Mouse (Mus musculus): Measurements from ENCODE around the gene Lamp1.
"Not testable (repeated sequence)": the region's sequence is repeated elsewhere in the genome, so short reads cannot be mapped to it uniquely, and the experiment has no call there.

The Lamp1 gene

DNA sequence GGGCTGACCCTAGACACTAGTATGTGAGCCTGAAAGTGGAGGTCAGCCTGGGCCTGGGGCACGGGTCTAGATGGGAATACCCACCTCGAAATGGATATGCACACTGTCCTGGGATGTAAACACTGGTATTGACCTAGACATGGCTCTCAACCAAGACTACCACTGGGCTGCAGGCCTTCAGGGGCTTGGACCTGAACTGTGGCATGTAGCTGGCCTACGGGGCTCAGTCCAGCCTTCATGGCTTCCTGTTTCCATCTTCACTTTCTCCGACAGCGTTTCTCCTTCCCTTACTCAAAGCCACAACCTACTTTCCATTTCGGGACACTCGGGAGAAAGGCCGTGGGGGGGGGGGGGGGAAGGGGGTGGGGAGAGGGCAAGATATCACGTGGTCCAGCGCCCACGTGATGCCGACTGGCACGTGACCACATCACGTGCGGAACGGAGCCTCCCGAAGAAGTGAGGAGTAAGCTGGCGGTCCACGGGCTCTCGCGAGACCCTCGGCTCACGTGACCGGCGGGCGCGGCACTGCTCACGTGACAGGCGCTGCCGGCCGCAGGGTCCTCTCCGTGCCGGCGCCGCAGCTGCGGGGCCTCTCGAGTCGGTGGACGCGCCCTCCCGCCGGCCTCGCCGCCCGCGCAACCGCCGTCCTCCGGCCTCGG lies at the start of gene Lamp1:
TSS of gene Lamp1 (plus strand) at position 444 of the 659 bp plus-strand sequence.
- DNase-seq: peak; percentile 99

GRCm38 (mm10) chr8:13109416-13109960 lies 49.5 kb upstream of the Lamp1 start:
- no peak for DNase-seq

DNA sequence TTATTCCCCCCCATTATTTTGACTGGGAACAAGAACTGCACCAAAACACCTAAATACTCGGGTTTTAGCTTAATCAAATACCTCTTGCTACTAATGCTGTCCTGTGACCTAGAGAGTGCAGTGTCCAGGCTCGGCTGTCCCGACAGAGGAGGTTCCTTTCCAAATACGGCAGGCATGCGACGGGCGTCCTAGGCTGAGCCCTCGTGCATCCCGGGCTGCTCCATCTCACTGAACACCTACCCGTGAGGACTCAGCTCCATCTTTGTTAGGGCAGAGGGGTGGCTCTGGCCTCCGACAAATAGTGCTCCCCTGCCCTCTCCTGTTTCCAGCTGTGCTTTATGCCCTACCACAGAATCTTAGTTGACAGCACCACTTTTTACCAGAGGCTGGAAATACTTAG lies 47.0 kb upstream of the Lamp1 start:
- DNase-seq: no peak

DNA sequence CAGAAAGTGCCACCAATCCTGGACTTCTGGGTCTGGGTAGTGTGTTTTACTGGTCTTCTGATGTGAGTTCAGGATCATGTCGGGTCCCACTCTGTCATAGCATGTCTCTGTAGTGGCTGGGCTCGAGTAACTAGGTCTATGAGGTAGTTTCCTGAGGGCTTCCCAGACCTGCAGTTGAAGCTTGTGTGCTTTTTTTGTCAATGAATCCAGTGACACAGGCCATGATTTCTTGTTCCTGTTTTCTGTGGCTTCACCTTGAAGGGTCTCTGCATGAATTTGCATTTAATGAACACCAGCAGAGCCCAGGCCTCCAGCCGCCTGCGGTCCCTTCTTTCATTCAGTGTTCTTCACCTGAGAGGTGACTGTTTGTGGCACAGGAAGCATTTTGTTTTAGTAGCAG lies 45.7 kb upstream of the Lamp1 start:
- no peak for DNase-seq

GRCm38 (mm10) chr8:13117096-13117495 lies 41.9 kb upstream of the Lamp1 start:
- no peak for DNase-seq

- no peak for DNase-seq
Measured at GRCm38 (mm10) chr8:13118516-13118915, 40.4 kb upstream of the Lamp1 start.

GRCm38 (mm10) chr8:13120882-13121665 lies 37.9 kb upstream of the Lamp1 start:
- DNase-seq: no peak

DNA sequence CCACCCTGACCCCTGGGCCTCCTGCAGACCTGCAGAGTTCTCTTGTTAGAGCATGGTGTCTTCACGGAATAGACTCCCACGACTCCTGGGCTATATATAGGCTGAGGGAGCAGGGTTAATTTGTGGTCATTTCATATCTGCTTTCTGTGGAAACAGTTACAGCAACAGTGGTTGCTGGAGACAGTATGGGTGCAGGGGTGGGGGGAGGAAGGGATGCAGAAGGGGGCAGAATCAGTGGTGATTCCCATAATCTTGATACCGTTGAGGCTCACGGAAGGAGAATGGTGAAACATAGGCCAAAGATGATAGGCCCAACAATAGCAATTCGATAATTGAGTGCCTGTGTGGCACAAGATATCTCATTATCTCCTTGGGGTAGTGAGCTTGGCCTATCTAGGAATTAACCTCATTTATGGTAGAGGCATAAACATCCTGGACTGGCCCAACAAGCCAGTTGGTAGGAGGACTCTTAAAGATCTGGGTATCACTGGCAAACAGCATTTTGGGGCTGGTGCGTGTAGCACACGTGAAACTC lies 36.0 kb upstream of the Lamp1 start:
- DNase-seq: no peak

- DNase-seq: no peak
Measured at GRCm38 (mm10) chr8:13124897-13125296, 34.1 kb upstream of the Lamp1 start.

GRCm38 (mm10) chr8:13132220-13132619 lies 26.7 kb upstream of the Lamp1 start:
- DNase-seq: not testable (repeated sequence)

- no peak for DNase-seq
Measured at GRCm38 (mm10) chr8:13139641-13140182, 19.2 kb upstream of the Lamp1 start.

DNA sequence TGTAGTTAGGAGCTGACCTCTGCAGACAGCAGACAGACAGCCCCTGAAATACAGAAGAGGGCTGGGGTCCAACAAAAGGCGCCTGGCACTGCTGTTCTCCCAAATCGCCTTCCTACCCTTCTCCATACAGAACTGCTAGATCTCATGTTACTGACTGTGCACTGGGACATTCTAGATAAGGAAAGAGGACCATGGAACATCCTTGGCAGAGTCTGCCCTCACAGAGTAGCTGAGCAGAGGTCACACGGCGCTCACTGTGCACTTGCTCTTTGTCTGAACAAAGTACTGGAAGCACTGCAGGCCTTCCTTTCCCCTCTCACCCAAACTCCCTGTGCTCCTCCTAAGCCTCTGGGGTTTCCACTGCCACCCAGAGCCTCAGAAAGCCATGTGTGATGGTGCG lies 17.3 kb upstream of the Lamp1 start:
- no peak for DNase-seq

- no peak for DNase-seq
Measured at GRCm38 (mm10) chr8:13148476-13148875, 10.5 kb upstream of the Lamp1 start.

- DNase-seq: no peak
Measured at GRCm38 (mm10) chr8:13149287-13149686, 9.7 kb upstream of the Lamp1 start.

DNA sequence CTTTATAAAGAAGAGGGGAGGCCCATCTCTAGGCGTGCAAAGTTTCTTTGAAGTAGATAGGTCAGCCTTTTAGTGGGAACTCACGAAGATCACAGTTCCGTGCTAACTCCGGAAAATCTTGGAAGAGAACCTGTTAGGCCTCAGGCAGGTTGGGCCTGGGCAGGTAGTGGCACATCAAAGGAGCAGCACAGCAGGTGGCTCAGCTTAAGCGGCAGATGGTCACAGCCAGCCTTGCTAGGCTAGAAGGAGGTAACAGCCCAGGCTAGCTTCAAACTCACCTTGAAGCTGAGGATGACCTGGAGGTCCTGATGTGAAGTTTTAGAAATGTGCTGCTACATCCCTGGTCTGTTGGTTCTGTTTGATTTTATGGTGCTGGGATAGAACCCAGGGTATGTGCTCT lies 9.1 kb upstream of the Lamp1 start:
- DNase-seq: no peak

GRCm38 (mm10) chr8:13150929-13151328 lies 8.0 kb upstream of the Lamp1 start:
- DNase-seq: no peak

- DNase-seq: no peak
Measured at GRCm38 (mm10) chr8:13154099-13154498, 4.9 kb upstream of the Lamp1 start.

- peak; percentile 46 for DNase-seq
Measured at GRCm38 (mm10) chr8:13155358-13155757, 3.6 kb upstream of the Lamp1 start.

GRCm38 (mm10) chr8:13156327-13157097 lies 2.4 kb upstream of the Lamp1 start:
- no peak for DNase-seq

DNA sequence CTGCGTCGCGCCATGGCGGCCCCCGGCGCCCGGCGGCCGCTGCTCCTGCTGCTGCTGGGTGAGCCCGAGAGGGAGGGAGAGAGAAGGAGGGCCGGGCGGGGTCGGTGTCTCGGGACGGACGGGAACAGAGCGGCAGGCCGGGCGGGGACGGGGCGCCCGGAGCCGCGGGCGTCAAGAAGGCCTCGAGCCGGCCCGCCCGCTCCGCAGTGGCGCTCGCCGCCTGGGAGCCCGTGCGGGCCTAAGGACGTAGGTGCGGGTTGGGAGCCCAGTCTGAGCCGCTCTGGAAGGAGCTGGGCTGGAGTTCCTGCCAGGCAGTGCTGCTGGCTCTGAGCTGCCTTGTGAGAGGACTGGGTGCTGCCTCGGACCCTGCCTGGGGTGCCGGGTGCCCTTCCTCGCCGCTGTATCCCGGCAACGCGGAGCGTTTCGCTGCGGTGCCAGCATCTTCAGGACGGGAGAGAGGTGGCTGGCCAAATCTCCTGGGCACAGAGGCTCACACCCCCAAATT lies 468 bp downstream of the Lamp1 start:
- no peak for DNase-seq

DNA sequence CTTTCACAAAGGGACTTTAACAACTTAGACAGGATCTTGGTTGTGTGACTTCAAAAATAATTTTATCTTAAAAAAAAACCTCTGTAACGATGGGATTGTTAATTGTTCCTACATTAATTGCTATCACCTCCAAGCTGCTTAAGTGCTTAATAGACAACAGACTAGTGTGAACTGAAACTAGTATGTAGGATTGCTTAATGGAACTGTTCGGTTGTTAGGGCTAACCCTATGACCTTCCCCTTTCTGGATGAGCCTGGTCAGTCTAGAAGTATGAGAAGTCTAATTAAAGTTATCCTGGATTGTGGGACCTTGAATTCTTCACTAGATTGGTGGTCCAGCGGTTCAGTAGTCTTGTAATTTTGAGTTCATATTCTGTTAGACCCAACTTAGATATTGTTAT lies 1.7 kb downstream of the Lamp1 start:
- no peak for DNase-seq

DNA sequence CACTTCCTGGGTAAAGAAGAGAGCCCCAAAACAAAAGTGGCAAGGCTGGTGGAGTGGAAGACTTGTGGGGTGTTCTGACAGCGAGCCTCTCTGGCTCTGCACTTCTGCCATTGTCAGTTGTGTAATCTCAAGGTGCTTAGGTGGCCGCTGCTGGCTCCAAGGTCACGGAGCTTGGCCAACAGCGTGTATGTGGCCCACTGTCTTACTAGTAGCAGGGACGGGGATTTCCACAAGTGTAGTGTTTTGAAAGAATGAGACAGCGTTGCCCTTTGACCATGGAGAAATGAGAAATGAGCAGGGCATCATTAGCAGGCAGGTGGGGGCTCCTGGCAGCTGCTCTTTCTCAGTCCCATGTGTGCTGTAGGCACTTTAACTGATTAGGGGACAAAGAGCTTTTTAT lies 3.1 kb downstream of the Lamp1 start:
- DNase-seq: no peak

DNA sequence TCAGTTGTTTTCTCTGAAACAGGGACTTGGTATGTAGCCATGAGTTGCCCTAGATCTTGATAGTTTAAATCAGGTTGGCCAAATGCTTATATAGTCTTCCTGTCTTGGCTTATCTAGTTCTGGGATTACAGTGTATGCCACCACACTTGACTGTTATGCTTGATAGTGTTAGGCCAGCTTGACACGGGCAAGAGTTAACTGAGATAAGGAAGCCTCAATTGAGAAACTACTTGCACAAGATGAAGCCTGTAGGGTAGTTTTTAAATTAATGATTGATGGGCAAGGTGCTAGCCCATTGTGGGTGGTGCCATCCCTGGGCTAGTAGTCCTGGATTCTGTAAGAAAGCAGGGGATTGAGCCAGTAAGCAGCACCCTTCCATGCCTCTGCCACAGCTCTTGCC lies 4.6 kb downstream of the Lamp1 start:
- DNase-seq: no peak

Measured in layer of hippocampus, adult 9-11 months (tissue).